Mouse (Mus musculus) right cerebral cortex, adult 2 months (tissue): ENCODE measurements around the gene Ascl1.

Source experiments
- DNase-seq, 2 experiments: peaks; one replicate each; pipeline ENCODE4 v3.0.0; 2021 to 2022; ENCODE audit warnings: low spot score in 2 of 2

Ascl1 gene

GRCm38 (mm10) chr10:87485721-87486620, 7.5 kb downstream of the Ascl1 start:
- peak; percentile 53 to 71 for DNase-seq

- DNase-seq, result peak in 1 of 2 experiments; percentile 65
These were observed 8.4 kb downstream of the Ascl1 start for GRCm38 (mm10) chr10:87484831-87485720.

- no peak for DNase-seq
These were observed 15.6 kb downstream of the Ascl1 start for GRCm38 (mm10) chr10:87477895-87478294.

GRCm38 (mm10) chr10:87474971-87475370, 18.5 kb downstream of the Ascl1 start:
- no peak for DNase-seq

- DNase-seq, result no peak
These were observed 19.9 kb downstream of the Ascl1 start for GRCm38 (mm10) chr10:87473475-87474131.

- no peak for DNase-seq
These were observed 42.7 kb downstream of the Ascl1 start for GRCm38 (mm10) chr10:87450777-87451176.

GRCm38 (mm10) chr10:87449368-87449767, 44.1 kb downstream of the Ascl1 start:
- no peak for DNase-seq

GRCm38 (mm10) chr10:87448257-87448656, 45.2 kb downstream of the Ascl1 start:
- DNase-seq, result no peak

- peak; percentile 17 to 53 for DNase-seq
These were observed 45.7 kb downstream of the Ascl1 start for GRCm38 (mm10) chr10:87447754-87448095.

- DNase-seq, result peak; percentile 5 to 14
These were observed 46.4 kb downstream of the Ascl1 start for GRCm38 (mm10) chr10:87446829-87447753.

- no peak for DNase-seq
These were observed 47.2 kb downstream of the Ascl1 start for GRCm38 (mm10) chr10:87446139-87446828.
